Mouse (Mus musculus): ENCODE results near the gene Clk2.

The Clk2 gene
- long read RNA-seq, experiment 1, partial matches to known transcripts = 5 of 8 reads
- long read RNA-seq, experiment 1, other reads (novel, unspliced or antisense) = 2 of 8 reads
- long read RNA-seq, experiment 2, partial matches to known transcripts = 7 of 8 reads
- long read RNA-seq, experiment 2, other reads (novel, unspliced or antisense) = 1 of 8 reads

DNA sequence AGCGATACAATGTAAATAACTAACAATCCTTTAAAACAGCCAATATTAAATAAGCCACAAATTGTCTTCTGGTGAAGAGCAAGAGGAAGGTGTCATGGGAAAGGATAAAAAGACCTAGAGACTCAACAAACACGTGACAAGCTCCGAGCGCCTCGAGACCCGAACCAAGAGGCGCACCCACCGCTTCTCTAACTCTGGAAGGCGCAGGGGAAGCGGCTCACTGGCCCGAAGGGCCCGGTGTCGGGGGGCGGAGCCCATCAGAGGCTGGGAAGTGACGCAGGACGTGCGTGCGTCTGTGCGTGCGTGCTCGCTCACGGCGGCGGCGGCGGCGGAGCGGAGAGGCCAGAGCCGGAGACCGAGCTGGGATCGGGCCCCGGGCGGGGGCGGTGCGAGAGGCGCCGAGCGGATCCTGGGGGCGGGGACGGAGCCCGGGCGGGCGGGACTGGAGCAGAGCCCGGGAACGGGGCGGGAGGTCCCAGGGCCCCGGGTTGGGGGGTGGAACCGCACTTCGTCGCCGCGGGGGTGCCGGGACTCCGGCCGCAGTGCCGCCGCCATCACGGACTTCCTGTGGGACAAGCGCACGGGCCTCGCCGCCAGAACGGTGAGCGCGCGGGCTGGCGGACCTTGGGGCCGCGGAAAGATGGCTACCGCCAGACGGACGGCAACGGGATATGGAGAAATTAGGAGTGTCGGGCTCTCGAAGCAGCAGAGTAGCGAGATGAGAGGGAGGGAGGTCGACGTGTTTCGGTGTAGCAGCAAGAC, at the start of gene Clk2:
Clk2 (plus strand) TSS at position 290 of the 762 bp plus-strand sequence.
- intact Hi-C loops (cut with DNase I) = loop anchor here (5.0 kb wide), 1 partner anchor 47 kb away; no protein-coding TSS in a partner anchor

DNA sequence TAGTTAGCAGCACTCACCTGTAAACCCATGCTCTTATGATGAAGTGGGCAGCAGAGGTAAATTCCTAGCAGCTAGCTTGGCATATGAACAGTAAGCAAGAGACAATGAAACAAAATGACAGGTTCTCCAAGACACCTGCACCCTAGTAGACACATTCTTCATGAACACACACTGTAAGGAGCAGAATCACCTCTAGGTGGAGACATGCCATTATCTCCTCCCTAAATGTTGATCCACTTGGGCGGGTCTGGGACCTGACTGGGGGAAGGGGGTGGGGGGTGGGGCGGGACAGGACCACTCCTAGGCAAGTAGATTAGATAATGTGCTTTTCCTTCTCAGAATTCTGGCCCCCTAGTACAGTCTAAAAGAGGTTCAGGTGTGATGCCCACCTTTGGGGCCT, 49.1 kb upstream of the Clk2 start:
- intact Hi-C loops (cut with DNase I) = loop anchor here (5.0 kb wide), 1 partner anchor 47 kb away; the partner anchor contains the start of genes Clk2 and Hcn3

DNA sequence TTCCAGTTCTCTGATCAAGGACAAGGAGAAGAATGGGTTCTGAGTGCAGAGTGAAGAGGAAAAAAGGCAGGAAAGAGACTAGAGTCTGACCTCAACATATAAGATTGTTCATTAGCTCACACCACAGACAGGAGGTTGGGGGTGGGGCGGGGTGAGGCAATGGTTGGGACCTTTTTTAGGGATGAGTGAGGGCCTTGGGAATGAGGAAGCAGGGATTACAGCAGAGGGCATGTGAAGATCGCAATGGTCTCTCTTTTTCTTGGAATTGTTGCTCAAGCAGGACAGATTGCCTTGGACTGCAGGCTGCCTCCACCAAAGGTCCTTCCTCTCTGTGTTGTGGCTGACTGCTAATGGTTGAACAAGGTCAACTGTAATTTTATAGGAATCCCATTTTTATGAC, 41.3 kb upstream of the Clk2 start:
- intact Hi-C loops (cut with DNase I) = no loop called here

DNA sequence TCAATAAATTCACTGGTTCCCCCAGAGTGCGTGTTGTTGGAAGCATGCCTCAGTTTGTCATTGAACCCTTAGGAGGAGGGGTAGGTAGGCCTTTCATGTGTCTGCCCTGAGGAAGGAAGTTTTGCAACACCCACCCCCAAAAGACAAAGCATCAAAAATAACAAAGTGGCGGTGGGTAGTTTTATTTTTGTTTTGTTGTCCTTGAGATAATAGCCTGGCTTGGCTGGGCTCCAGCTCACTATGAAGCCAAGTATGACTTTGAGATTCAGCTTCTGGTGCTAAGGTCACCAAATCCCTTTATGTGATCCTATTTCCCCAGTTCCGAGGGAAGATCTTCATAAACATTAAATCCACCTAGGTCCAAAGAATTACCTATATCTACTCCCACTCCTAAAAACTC, 40.4 kb upstream of the Clk2 start:
- intact Hi-C loops (cut with DNase I) = no loop called here

DNA sequence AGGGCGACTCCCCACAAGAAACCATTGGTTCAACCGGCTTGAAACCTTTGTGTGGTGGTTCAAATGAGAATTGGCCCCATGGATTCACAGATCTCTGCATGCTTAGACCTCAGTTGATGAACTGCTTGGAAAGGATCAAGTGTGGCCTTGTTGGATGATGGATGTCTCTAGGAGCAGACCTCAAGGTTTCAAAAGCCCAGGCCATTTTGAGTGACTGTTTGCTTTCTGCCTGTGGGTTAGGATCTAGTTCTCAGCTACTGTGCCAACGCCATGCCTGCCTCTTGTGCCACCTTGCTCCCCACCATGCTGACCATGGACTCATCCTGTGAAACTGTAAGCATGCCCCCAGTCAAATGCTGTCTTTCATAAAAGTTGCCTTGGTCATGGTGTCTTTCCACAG, 38.6 kb upstream of the Clk2 start:
- intact Hi-C loops (cut with DNase I) = no loop called here

DNA sequence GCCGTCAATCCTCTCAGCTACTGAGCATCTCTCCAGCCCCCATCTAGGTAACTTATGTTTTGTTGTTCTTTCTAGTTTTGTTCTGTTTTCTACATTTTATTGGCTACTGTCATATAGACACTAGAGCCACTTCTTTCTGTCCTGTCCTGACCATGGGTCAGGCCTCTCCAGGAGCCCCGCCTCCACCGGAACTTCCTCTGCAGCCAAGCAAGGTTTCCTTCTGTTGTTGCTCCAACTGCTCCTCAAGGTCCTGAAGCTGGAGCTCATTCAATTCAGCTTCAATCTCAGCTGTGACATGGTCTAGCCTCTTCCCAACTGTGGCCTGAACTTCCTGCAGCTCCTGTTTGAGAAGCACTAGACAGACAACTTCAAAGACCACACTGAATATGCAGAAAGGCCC, 34.7 kb upstream of the Clk2 start:
- intact Hi-C loops (cut with DNase I) = no loop called here

DNA sequence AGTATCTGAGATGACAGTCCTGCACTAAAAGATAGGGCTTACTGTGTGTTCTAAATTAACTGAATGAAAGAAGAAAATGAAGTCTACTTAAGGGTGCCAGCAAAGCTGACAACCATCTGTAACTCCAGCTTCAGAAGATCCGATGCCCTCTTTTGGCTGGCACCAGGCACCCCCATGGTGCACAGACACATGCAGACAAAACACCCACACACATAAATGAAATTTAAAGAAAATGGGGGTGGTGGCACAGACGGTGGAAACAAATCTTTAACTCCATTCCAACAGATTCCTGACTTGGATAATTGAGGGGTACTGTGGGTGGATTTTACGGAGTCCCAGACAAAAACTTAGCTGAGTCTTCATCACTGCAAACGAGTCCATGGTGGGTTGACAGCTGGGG, 32.8 kb upstream of the Clk2 start:
- intact Hi-C loops (cut with DNase I) = no loop called here

DNA sequence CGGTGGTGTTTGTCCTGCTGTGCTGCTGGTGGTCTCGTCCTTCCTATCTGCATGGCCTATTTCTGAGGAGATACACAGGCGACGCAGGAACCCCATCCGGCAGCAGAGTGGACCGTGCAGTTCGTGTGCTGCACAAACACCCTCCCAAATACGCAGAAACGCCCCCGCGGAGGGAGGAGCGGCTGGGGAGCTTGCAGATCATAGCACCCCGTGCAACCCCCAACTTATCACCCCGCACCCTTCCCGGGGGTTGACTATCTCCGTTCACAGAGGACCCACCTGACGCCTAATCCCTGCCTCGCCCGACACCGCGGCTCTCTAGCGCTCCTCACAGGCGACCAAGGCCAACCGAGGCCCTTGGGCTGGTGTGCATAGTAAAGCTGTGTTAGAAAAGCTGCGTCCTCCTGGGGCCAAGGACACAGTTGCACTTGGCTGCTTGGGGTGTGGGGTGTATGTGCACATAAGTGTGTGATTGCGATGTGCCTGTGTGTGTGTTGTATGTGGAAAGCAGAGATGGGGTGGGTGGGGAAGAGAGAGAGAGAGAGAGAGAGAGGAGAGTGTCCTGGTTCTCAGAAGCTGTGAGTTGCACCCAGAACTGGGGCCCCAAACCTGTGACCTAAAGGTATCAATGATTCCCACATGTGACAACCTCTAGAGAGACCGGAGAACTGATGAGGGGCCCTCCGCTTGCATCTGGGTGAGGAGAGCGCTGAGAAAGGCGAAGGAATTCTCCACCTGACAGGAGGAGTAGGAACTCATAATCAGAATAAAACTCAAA, 32.1 kb upstream of the Clk2 start:
- intact Hi-C loops (cut with DNase I) = no loop called here

DNA sequence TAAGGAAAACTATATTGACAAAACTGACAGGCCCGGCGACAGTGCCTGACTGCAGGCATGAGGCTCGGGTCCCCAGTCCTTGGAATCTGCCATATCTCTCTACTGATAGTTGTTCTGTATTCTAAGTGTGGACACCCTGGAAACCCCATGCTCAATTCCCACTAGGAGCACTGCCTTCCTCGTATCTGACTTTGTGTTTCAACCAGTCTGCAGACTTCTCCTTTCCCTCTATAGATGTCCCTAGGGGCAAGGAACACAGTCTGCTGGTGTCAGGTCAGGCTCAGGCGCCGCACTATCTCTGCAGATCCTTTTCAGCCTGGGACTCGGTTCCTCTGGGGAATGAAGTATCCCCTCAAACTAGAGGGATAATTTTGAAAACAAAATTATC, 31.5 kb upstream of the Clk2 start:
- intact Hi-C loops (cut with DNase I) = no loop called here

DNA sequence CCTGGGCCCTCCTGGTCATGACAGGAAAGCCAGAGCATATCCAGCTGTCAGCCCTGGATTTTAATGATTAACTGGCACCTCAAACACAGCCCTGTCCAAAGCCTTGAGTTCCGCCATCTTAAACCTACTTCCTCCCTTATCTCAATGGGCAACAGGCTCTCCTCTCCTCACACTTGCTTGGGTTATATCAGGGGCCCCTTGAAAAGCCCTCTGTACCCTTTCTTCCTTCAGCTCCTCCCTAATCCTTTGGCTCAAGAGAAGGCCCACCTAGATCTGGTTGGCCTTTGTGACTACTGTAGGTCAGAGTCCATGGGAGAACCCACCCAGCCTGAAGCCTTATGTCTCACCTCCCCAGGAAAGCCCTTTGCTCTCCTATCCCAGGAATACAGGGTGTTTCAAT, 30.8 kb upstream of the Clk2 start:
- intact Hi-C loops (cut with DNase I) = no loop called here

DNA sequence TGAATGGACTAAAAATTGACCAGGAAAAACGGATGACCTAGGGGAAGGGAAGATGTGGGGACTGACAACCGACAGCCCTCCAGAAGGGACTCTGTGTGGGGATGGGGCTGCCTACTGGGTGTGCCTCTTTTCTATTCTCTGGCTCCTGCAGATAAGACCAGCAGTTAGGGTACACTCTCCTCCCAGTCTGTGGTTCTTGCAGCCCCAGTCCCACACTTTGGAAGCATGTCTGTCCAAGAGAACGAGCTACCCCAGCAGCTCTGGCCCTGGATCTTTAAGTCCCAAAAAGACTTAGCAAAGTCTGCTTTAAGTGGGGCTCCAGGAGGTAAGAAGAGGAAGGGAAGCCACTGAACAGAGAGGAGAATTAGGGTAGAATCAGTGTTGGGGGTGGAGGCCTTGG, 28.6 kb upstream of the Clk2 start, which contains the start of gene Pklr:
Pklr (plus strand) TSS at position 185 of the 400 bp plus-strand sequence.
- intact Hi-C loops (cut with DNase I) = no loop called here

DNA sequence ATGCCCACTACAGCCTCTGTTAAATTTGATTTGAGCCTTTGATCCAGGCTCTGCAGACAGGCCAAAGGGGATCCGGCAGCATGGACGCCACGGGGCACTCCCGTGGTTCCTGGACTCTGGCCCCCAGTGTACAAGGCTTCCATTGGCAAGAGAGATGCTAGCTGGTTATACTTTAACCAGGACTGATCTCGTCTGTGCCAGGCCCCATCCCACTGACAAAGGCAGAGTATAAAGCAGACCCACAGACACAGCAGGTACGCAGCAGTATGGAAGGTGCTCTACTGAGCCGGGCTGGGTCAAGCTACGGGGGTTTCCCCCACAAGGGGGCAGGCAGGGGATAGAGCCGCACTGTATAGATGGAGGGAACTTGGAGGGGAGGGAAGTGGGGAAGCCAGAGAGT, 28.2 kb upstream of the Clk2 start:
- intact Hi-C loops (cut with DNase I) = no loop called here

DNA sequence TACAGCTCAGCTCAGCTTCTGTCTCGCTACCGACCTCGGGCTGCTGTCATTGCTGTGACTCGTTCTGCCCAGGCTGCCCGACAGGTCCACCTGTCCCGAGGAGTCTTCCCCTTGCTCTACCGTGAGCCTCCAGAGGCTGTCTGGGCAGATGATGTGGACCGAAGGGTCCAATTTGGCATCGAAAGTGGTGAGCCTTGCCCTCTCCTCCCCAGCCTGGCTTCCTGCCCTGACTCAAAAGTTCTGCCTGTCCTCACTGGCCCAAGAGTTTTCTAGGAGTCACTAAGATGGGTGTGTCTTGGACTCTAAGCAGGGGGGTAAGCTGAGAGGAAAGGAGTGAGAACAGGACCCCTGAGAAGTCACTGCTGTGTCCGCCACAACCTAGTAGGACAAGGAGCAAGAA, 19.8 kb upstream of the Clk2 start:
- intact Hi-C loops (cut with DNase I) = no loop called here

DNA sequence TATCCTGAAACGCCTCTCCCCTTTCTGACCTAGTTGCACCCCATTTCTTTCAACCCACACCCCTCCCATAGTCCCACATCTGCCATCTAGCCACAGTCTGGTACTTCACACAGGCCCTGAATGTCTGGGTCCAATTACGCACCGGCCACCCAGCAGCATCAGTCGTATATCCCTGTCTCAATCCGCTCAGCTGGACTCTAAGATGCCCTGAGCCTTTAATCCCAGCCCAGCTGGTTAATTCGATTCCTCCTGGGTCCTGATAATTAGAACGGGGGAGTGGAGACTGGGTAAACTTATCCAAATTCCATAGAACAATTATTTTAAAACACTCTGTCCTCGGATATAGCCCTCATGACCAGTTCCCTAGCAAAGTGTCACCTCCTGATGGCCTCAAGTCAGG, 19.0 kb upstream of the Clk2 start:
- intact Hi-C loops (cut with DNase I) = no loop called here

DNA sequence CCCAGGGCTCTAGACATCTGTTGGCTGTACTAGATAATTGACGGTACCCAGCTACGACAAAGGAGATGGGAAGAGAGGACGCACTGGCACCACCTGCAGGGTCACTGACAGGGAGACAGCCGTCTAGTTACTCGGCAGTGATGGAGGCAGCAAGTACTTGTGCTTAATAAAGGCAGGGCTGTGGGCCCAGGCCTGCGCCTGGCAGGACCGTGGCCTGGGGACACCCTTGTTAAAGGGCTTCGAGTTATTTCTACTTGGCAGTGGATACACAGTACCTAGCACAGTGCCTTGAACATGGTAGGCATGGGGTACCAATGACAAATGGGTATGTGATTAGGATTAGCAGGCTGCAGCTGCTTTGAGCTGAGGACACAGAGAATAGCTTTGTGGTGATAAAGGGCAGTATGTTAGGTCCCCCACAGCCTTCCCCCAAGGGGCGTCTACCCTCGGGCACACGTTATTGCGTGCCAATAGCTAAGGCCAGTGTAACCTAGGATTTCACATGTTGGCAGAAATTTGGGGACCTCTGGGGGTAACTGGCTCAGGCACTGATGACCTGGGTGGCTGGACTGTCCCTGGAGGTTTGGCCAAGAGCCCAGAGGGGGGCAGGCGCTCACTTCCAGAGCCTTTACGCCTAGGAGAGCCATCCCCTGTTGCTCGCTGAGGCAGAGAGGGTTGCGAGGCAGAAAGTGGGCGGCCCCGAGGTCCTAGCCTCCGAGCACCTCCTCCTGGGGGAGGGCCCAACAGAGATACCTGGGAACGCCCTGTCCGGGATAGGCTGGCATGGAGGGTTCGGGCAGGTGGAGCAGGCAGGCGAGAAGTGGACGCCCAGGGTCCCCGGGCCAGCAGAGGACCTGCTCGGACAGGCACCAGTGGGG, 17.3 kb upstream of the Clk2 start:
- intact Hi-C loops (cut with DNase I) = no loop called here

DNA sequence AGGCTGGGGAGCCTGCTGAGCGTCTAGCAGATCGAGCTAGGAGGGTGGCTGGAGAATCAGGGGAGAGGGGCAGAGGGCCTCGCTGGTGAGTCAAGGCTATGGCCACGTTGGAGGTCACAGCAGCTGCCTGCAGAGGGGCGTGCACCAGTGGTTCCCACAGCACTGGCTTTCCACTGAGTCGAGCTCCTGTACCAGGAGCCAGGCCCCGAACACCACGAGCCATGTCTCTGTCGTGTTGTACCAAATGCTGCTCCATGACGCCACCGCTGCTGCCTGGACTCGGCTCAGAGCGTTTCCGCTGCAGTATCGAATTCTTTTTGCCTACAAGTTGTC, 16.6 kb upstream of the Clk2 start:
- intact Hi-C loops (cut with DNase I) = no loop called here

DNA sequence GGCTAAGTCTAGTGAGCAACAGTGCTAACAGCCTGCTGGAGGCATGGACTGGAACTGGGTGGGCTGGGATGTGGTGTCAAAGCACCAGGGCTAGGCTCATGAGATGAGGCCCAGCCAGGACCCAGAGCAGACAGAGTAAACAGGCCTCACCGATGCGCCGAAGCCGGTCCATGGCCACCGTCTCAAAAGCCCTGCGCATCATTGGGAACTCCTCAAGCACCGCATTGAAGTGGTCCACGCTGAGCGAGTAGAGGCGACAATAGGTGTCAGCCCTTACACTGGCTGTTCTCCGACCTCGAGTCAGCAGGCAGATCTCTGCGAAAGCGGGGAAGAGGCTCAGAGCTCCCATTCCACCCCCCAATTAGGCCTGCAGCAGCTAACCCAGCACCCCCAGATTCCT, 16.0 kb upstream of the Clk2 start:
- intact Hi-C loops (cut with DNase I) = no loop called here

DNA sequence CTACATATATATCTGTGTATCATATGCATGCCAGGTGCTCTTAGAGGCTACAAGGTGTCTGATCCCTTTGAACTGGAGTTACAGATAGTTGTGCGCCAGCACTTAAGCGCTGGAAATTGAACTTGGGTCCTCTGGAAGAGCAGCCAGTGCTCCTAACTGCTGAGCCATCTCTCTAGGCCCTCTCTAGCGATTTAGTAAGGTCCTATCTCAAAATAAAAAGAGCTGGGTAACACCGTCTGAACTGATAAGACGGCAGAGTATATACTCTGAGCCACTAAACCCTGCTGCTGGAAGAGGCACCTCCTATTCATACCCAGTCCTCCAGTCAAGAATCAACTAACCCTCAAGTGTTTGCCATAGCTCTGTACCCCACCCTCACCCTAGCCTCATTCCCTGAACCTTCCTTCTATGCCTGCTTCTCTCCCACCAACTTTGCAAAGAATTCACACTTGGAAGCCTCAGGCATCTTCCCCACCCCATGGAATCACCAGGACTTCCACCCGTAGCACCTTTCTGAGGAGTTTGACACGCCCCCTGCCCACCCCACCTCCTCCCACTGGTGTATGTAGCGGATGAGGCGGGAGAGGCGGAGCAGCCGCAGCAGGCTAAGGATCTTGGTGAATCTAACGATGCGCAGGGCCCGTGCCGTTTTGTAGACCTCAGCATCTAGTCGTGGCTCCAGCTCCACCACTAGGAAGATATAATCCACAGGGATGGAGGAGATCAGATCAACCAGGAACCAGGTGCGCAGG, 12.3 kb upstream of the Clk2 start:
- intact Hi-C loops (cut with DNase I) = no loop called here

DNA sequence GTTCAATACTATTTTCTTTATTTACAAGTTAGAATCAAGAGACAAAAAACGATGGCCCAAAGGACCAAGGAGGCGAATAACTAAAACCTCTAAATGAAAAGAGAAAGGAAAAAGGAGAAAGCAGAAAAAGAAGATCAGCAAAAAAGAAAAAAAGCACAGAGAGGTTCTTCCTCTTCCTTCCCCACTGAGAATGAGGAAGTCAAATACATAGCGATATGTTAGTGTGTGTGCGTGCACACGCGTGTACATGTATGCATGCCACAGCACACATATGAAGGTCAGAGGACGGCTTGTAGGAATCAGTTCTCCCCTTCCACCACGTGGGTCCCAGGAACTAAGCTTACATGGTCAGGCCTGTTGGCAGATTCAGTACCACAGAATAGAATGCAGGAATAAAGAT, 7.6 kb upstream of the Clk2 start:
- intact Hi-C loops (cut with DNase I) = no loop called here

DNA sequence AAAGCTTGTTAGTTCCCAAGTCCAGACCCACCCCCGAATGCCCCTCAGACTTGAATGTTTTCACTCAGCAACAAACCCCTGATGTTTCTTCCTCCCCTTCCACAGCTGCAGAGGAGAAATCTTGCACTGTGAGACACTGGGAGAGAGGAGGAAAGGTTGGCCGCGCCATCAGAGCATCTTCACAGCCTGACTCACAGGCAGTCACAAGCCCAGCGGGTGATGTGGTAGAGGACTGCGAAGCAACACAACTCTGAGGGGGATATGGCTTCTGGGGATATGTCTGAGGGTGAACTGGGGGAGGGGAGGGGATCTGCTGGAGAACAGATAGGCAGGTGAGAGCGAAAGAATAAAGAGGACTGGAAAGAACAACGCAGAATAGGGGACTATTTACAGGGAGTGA, 5.9 kb upstream of the Clk2 start:
- intact Hi-C loops (cut with DNase I) = no loop called here

DNA sequence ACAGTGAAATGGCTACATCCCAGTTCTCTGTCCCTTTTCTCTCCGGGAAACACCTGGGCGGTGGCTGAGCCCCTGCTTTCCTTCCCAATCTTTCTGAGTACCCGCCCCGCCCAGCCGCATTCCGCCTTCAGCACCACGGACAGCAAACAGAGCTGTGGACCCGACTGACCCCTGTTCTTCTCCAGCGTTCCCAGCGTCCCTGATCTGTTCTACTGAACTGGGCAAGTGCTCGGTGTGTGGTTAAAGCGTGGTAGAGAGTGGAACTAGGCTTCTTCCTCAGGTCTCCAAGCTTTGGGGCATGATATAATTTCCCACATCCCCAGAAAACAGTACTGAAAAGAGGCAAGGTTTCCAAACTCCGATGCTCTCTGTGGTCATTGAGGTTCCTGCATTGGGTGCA, 5.4 kb upstream of the Clk2 start:
- intact Hi-C loops (cut with DNase I) = no loop called here

Data from adrenal gland (tissue).